Mouse (Mus musculus): ENCODE measurements around the gene Gm20767. TPM values are rescaled to one million over a fixed set of nuclear protein-coding genes. Genes with fewer than 3 reads are reported as not detected.

Gm20767 gene
- polyA plus RNA-seq, 1 experiment, result not detected

Other genes starting within 250 kb of the Gm20767 start
- not detected in 2 replicates for gene Tcstv1, start 245.5 kb upstream of the Gm20767 start, polyA plus RNA-seq (2012; ENCODE audit: insufficient read depth, insufficient read length, low replicate concordance, missing spikeins)
- not detected in 2 replicates for gene Gm21761, start 211.0 kb upstream of the Gm20767 start, polyA plus RNA-seq (2012; ENCODE audit: insufficient read depth, insufficient read length, low replicate concordance, missing spikeins)
- not detected in 2 replicates for gene B020031M17Rik, start 189.4 kb upstream of the Gm20767 start, polyA plus RNA-seq (2012; ENCODE audit: insufficient read depth, insufficient read length, low replicate concordance, missing spikeins)
- gene Gm36079, start 113.2 kb upstream of the Gm20767 start, polyA plus RNA-seq (2012; ENCODE audit: insufficient read depth, insufficient read length, low replicate concordance, missing spikeins), result not detected in 2 replicates
- not detected in 2 replicates for gene Gm21188, start 88.1 kb upstream of the Gm20767 start, polyA plus RNA-seq (2012; ENCODE audit: insufficient read depth, insufficient read length, low replicate concordance, missing spikeins)
- gene Gm21818, start 32.2 kb downstream of the Gm20767 start, polyA plus RNA-seq (2012; ENCODE audit: insufficient read depth, insufficient read length, low replicate concordance, missing spikeins), result not detected in 2 replicates
- not detected in 2 replicates for gene Gm21762, start 75.7 kb downstream of the Gm20767 start, polyA plus RNA-seq (2012; ENCODE audit: insufficient read depth, insufficient read length, low replicate concordance, missing spikeins)
- gene Gm21731, start 98.9 kb downstream of the Gm20767 start, polyA plus RNA-seq (2012; ENCODE audit: insufficient read depth, insufficient read length, low replicate concordance, missing spikeins), result not detected in 2 replicates
- not detected in 2 replicates for gene AF067061, start 122.9 kb downstream of the Gm20767 start, polyA plus RNA-seq (2012; ENCODE audit: insufficient read depth, insufficient read length, low replicate concordance, missing spikeins)
- not detected in 2 replicates for gene BC147527, start 160.1 kb downstream of the Gm20767 start, polyA plus RNA-seq (2012; ENCODE audit: insufficient read depth, insufficient read length, low replicate concordance, missing spikeins)
- gene Tcstv3, start 176.6 kb downstream of the Gm20767 start, polyA plus RNA-seq (2012; ENCODE audit: insufficient read depth, insufficient read length, low replicate concordance, missing spikeins), result not detected in 2 replicates

All from olfactory bulb, adult 2 months (tissue).